Mouse (Mus musculus): Measurements from ENCODE around the gene Zfp523.

DNA sequence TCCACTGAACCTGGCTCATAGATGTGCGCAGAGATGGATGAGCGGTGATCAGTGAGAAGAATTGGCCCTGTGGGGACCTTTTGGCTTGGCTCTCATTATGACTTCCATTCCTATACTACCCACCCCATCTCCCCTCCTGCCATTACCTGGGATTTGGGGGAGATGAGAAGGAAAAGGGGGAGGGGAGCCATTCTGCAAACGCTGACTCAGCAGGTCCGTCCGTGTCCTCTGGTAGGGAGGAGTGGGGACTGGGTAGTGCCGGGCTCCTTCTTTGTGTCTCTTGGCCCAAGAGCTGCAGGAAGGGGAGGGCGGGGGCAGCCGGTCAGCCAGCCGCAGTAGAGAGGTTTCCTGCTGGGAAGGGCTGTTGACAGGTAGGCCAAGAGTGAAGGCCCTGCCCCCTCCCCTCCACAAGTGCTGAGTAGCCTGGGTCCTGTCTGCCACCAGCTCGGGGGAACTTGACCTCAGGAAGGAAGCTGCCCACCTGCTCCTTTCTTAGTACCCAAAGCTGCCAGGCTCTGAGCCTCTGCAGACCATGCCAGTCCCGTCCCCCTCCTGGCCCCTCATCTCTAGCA is 15.5 kb upstream of the Zfp523 start:
- no peak for TF ChIP-seq POLR2A (IDR thresholded peaks at IDR 0.05; ENCODE audit: borderline replicate concordance, low read depth, low read length)
- TF ChIP-seq CTCF (IDR thresholded peaks at IDR 0.05; ENCODE audit: low read depth, low read length), result no peak
